Mouse (Mus musculus): ENCODE measurements at regions not wholly inside any gene's neighbourhood (a gene's known extent, or its start where the extent isn't known, plus 50 kb on each side); places are given as distances from the start of the nearest gene placed in this dataset.

DNA sequence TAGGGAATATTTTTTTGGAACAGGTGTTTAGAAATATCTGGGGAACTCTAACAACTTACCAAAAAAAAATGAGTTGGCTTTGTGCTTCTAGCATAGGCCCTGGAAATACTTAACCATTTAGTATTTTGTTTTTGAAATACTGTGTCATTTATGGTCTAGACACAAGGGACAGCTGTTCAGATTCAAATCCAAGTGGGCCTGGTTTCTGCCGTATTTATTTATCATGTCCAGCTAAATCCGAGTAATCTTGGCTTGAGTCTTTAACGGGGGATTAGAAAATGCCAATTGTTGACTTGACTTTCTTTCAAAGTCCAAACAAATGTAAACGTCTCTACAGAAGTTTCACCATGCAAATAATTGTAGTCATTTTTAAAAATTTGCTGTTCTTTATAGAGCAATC, 159.6 kb downstream of the Ndfip2 start:
- CTCF ChIA-PET, result interaction anchor here (0.6 kb wide), 1 partner anchor 12 kb away, joined by 4 read pairs; no protein-coding TSS in a partner anchor

DNA sequence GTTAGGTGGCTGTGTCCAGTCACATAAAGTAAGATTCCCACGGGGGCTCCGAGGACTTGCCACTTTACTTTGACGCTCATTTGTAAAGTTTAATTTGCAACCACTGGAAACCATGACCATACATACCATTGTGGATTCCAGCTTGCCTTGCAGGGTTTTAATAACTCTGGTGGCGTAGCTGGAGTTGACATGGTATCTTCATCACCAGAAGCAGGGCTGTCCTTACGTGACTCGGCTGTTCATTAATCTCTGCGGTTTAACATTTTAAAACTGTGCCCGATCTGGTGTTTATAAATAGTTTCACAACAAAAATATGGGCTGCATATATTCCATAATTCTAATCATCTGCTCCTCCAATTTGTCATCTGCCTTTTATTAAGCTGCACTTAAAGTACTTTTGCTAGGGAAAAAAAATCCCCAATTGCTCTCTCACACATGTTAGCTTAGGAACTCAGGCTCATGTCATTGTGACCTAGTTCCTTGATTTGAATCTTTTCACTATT, 159.1 kb downstream of the Ndfip2 start:
- CTCF ChIA-PET, result no interaction called here

- CTCF ChIA-PET, result no interaction called here
Measured at GRCm38 (mm10) chr14:105416964-105417363, 158.6 kb downstream of the Ndfip2 start.

- CTCF ChIA-PET, result no interaction called here
Measured at GRCm38 (mm10) chr14:105404662-105405061, 146.3 kb downstream of the Ndfip2 start.

- CTCF ChIA-PET, result no interaction called here
Measured at GRCm38 (mm10) chr14:105404241-105404640, 145.9 kb downstream of the Ndfip2 start.

DNA sequence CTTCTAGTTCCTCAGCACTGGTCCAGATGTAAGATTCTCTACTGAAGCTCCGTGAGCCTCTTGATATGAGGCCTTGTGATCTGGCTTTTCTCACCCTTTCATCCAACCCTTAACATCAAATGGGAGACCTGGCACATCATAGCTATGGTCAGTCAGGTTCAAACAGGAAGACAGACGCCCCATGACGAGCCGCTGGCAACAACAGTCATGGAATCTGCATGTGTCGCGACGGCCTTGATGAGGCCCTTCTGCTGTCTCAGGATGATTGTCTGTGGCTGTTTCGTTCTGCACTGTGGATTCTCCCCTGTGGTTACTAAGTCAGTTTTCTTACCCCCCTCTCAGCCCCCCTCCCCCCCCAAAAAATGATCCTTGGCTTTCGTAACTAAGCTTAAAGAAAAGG, 144.9 kb downstream of the Ndfip2 start:
- CTCF ChIA-PET, result no interaction called here

DNA sequence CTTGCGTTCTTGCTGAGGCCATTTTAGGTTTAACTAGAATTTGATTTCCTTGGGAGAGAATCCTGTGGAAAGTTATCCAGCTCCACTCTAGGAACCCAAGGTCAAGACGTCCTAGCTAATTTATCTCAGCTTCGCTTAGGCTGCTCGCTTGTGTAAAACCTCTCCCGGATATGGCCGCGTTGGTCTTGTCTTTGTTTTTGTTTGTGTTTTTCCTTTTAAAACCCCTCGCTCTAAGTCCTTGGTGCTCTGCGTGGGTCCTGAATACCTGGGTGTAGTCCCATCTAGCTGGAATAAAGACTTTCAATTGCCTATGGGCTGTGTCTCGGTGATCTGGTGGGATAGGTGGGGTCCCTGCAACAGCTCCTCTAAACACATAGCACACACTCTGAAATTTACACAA, 144.2 kb downstream of the Ndfip2 start:
- CTCF ChIA-PET, result no interaction called here

DNA sequence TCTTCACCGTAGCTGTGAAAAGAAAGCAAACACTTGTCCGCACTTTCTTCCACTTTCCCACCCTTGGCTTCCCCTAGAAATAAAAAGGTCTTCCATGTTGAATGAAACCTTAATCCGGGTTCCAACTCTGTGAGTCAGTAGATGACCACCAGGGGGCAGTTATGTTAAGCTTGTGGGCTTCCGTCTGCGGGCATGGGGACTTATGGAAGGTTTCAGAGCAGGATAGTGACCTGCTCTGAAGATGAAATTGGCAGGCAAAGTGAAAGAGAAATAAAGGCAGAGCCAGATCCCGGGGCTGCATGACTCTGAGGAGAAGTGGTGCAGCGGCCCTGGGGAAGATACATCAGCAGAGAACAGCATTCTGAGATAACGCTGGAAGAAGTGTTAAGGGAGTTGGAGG, 139.1 kb downstream of the Ndfip2 start:
- CTCF ChIA-PET, result no interaction called here

DNA sequence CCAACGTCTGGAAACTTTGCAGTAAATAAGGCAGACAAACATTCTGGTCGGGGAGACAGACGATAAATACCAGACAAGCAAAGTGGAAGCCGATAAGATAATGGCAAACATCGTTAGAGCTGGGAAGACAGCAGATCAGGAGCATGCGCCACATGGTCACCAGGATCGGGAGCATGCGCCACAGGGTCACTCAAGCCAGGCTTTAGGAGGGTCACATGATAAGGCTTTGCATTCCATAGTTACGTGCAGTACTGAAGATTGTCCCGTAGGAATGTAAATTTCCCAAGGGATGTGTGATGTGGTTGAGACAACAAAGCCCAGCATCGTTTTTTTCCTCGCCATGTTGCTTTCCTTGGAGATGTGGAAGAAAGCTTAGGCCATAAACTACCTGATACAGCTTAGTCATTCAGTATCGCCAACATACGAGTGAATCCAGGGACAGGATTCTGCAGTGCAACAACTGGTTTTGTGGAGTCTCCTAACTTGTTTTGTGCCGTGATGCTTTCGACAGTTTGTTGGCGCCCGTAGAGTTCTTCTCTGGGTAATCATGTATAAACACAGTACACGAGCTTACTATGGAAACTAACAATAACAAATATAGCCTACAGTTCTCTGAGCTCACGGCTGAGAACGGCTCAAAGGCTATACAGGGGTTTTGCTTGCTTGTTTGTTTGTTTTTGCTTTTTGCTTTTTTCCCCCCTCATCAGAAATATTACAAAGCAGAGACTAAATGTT, 133.9 kb downstream of the Ndfip2 start:
- CTCF ChIA-PET, result no interaction called here

GRCm38 (mm10) chr14:105391430-105391829, 133.1 kb downstream of the Ndfip2 start:
- CTCF ChIA-PET, result no interaction called here

- CTCF ChIA-PET, result no interaction called here
Measured at GRCm38 (mm10) chr14:105385119-105385518, 126.7 kb downstream of the Ndfip2 start.

- CTCF ChIA-PET, result no interaction called here
Measured at GRCm38 (mm10) chr14:105383382-105383781, 125.0 kb downstream of the Ndfip2 start.

DNA sequence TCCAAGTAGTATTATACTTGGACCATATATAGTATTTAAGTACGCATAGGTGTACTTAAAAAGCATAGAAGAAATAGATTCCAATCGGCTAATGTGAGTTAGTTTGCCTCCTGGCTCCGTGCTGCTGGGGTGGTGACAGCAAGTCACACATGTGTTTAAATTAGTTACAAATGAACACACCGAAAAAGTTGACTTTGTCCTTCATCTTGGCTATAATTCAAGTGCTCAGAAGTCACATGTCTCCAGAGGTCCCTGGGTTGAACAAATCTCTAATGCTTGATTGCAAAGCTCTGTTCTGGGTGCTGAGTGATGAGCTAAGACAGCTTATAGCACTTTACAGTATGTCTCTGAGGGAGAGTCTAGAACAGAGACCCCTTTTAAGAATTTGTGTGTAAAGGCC, 121.7 kb downstream of the Ndfip2 start:
- CTCF ChIA-PET, result no interaction called here

GRCm38 (mm10) chr14:105377770-105378169, 119.4 kb downstream of the Ndfip2 start:
- CTCF ChIA-PET, result no interaction called here

DNA sequence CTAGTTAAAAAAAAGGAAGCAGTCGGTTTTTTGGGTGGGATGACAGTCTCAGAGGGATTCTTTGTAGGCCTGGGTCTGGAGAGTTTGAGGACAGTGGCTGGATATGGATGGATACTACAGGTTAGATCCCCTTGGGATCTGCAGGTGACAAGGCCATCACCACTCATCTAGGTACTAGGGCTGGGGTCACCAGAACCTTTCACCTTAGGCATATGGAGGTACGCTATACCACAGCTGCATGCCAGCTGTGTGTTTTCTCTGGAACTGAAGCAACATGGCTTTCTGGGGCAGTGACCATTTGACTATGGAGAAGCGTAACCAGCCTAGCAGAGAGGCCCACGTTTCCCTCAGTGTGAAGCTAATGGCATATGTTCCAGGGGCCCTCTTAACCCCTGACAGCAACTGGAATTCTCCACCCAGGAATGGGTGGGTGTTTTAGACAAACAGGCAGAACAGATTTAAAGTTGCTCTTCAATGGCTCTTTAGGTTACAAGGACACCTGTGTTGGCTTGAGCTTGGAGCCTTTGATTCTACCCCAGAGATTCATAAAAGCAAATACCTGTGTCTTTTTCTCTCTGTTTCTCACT, 118.8 kb downstream of the Ndfip2 start:
- CTCF ChIA-PET, result interaction anchor here (0.5 kb wide), 1 partner anchor 38 kb away, joined by 5 read pairs; no protein-coding TSS in a partner anchor

- CTCF ChIA-PET, result no interaction called here
Measured at GRCm38 (mm10) chr14:105369637-105370435, 111.5 kb downstream of the Ndfip2 start.

DNA sequence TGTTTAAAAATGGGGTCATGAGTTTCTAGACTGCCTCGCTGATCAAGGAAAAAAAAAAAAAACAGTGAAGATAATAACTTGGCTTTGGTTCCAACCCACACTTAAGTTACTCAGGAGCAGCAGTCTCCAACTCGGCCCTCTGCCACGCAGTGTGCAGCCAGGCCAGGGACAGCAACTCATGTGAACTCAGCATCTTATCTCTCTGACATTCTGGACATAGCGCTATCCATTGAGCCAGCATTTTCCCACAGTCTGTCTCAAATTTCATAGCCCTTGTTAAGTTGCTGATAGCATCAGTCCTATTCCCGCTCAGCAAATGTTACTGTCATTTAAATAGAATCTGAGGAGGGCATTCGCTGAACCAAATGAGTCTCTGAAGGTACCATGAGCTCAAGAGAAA, 102.2 kb downstream of the Ndfip2 start:
- CTCF ChIA-PET, result no interaction called here

GRCm38 (mm10) chr14:105359829-105360228, 101.5 kb downstream of the Ndfip2 start:
- CTCF ChIA-PET, result no interaction called here
